Mouse (Mus musculus): ENCODE measurements around the gene Itprid2.

- TF ChIP-seq CTCF (IDR thresholded peaks at IDR 0.05; ENCODE audit: low read depth) (no peak), EP300 (IDR thresholded peaks at IDR 0.05; ENCODE audit: low read depth) (no peak)
Observed at GRCm38 (mm10) chr2:79713662-79714091, 78.5 kb downstream of the Itprid2 start.

Data from liver, postnatal 0 days (tissue).